Mouse (Mus musculus): ENCODE data around the gene Rab43. TPM values are rescaled to one million over a fixed set of nuclear protein-coding genes. Genes with fewer than 3 reads are reported as not detected.

Rab43 gene
- polyA plus RNA-seq, 1 experiment, result 1.6 TPM

GRCm38 (mm10) chr6:87807735-87808440 is 4.1 kb downstream of the Rab43 start:
- Histone ChIP-seq H3K4me1 (ENCODE audit: control insufficient read depth, insufficient read depth, low read length) (no peaks in the 10 kb centered on the region), H3K9me3 (replicated peaks; ENCODE audit: control insufficient read depth, insufficient read depth, low read length, poor library complexity, severe bottlenecking) (no peaks in the 10 kb centered on the region), H3K9ac (ENCODE audit: low read depth, poor library complexity, severe bottlenecking) (no peak overlapping the region), H3K36me3 (ENCODE audit: control insufficient read depth, insufficient read depth, low read length, poor library complexity, severe bottlenecking) (no peaks in the 10 kb centered on the region), H3K27ac (ENCODE audit: insufficient read depth, low read length) (no peak overlapping the region), H3K4me3 (ENCODE audit: low read depth, low read length) (no peak overlapping the region), H3K27me3 (ENCODE audit: control insufficient read depth, insufficient read depth, low read length, poor library complexity, severe bottlenecking) (no peaks in the 10 kb centered on the region)
- TF ChIP-seq POLR2A (IDR thresholded peaks at IDR 0.05; ENCODE audit: insufficient read depth, low read length) (no peak), EP300 (IDR thresholded peaks at IDR 0.05; ENCODE audit: insufficient read depth, low read depth, low read length) (no peak), CTCF (IDR thresholded peaks at IDR 0.05; ENCODE audit: low read depth, low read length) (no peak)

GRCm38 (mm10) chr6:87806857-87807256 is 5.1 kb downstream of the Rab43 start:
- no peak overlapping the region for H3K9ac ChIP-seq (ENCODE audit: low read depth, poor library complexity, severe bottlenecking)
- H3K4me3 ChIP-seq (ENCODE audit: low read depth, low read length), result no peak overlapping the region
- H3K4me1 ChIP-seq (ENCODE audit: control insufficient read depth, insufficient read depth, low read length), result no peaks in the 10 kb centered on the region
- TF ChIP-seq EP300 (IDR thresholded peaks at IDR 0.05; ENCODE audit: insufficient read depth, low read depth, low read length) (no peak), CTCF (IDR thresholded peaks at IDR 0.05; ENCODE audit: low read depth, low read length) (no peak), POLR2A (IDR thresholded peaks at IDR 0.05; ENCODE audit: insufficient read depth, low read length) (no peak)
- no peaks in the 10 kb centered on the region for H3K9me3 ChIP-seq (replicated peaks; ENCODE audit: control insufficient read depth, insufficient read depth, low read length, poor library complexity, severe bottlenecking)
- H3K27ac ChIP-seq (ENCODE audit: insufficient read depth, low read length), result no peak overlapping the region
- H3K27me3 ChIP-seq (ENCODE audit: control insufficient read depth, insufficient read depth, low read length, poor library complexity, severe bottlenecking), result no peaks in the 10 kb centered on the region
- H3K36me3 ChIP-seq (ENCODE audit: control insufficient read depth, insufficient read depth, low read length, poor library complexity, severe bottlenecking), result no peaks in the 10 kb centered on the region

GRCm38 (mm10) chr6:87806028-87806427 is 5.9 kb downstream of the Rab43 start:
- no peak overlapping the region for H3K9ac ChIP-seq (ENCODE audit: low read depth, poor library complexity, severe bottlenecking)
- H3K4me1 ChIP-seq (ENCODE audit: control insufficient read depth, insufficient read depth, low read length), result no peaks in the 10 kb centered on the region
- TF ChIP-seq POLR2A (IDR thresholded peaks at IDR 0.05; ENCODE audit: insufficient read depth, low read length) (no peak), EP300 (IDR thresholded peaks at IDR 0.05; ENCODE audit: insufficient read depth, low read depth, low read length) (no peak), CTCF (IDR thresholded peaks at IDR 0.05; ENCODE audit: low read depth, low read length) (no peak)
- no peaks in the 10 kb centered on the region for H3K9me3 ChIP-seq (replicated peaks; ENCODE audit: control insufficient read depth, insufficient read depth, low read length, poor library complexity, severe bottlenecking)
- H3K27me3 ChIP-seq (ENCODE audit: control insufficient read depth, insufficient read depth, low read length, poor library complexity, severe bottlenecking), result no peaks in the 10 kb centered on the region
- no peaks in the 10 kb centered on the region for H3K36me3 ChIP-seq (ENCODE audit: control insufficient read depth, insufficient read depth, low read length, poor library complexity, severe bottlenecking)
- no peak overlapping the region for H3K27ac ChIP-seq (ENCODE audit: insufficient read depth, low read length)
- H3K4me3 ChIP-seq (ENCODE audit: low read depth, low read length), result no peak overlapping the region

- Histone ChIP-seq H3K4me3 (ENCODE audit: low read depth, low read length) (no peak overlapping the region), H3K27ac (ENCODE audit: insufficient read depth, low read length) (no peak overlapping the region), H3K9me3 (replicated peaks; ENCODE audit: control insufficient read depth, insufficient read depth, low read length, poor library complexity, severe bottlenecking) (no peaks in the 10 kb centered on the region), H3K27me3 (ENCODE audit: control insufficient read depth, insufficient read depth, low read length, poor library complexity, severe bottlenecking) (no peaks in the 10 kb centered on the region), H3K9ac (ENCODE audit: low read depth, poor library complexity, severe bottlenecking) (no peak overlapping the region), H3K36me3 (ENCODE audit: control insufficient read depth, insufficient read depth, low read length, poor library complexity, severe bottlenecking) (no peaks in the 10 kb centered on the region), H3K4me1 (ENCODE audit: control insufficient read depth, insufficient read depth, low read length) (no peaks in the 10 kb centered on the region)
- TF ChIP-seq CTCF (IDR thresholded peaks at IDR 0.05; ENCODE audit: low read depth, low read length), result no peak
- TF ChIP-seq POLR2A (IDR thresholded peaks at IDR 0.05; ENCODE audit: insufficient read depth, low read length), result no peak
- TF ChIP-seq EP300 (IDR thresholded peaks at IDR 0.05; ENCODE audit: insufficient read depth, low read depth, low read length), result no peak
Observed at GRCm38 (mm10) chr6:87805448-87805847, 6.5 kb downstream of the Rab43 start.

- Histone ChIP-seq H3K4me3 (ENCODE audit: low read depth, low read length) (no peak overlapping the region), H3K27ac (ENCODE audit: insufficient read depth, low read length) (no peak overlapping the region), H3K36me3 (ENCODE audit: control insufficient read depth, insufficient read depth, low read length, poor library complexity, severe bottlenecking) (no peaks in the 10 kb centered on the region), H3K4me1 (ENCODE audit: control insufficient read depth, insufficient read depth, low read length) (no peaks in the 10 kb centered on the region), H3K27me3 (ENCODE audit: control insufficient read depth, insufficient read depth, low read length, poor library complexity, severe bottlenecking) (no peaks in the 10 kb centered on the region), H3K9ac (ENCODE audit: low read depth, poor library complexity, severe bottlenecking) (no peak overlapping the region), H3K9me3 (replicated peaks; ENCODE audit: control insufficient read depth, insufficient read depth, low read length, poor library complexity, severe bottlenecking) (no peaks in the 10 kb centered on the region)
- no peak for TF ChIP-seq CTCF (IDR thresholded peaks at IDR 0.05; ENCODE audit: low read depth, low read length)
- no peak for TF ChIP-seq EP300 (IDR thresholded peaks at IDR 0.05; ENCODE audit: insufficient read depth, low read depth, low read length)
- TF ChIP-seq POLR2A (IDR thresholded peaks at IDR 0.05; ENCODE audit: insufficient read depth, low read length), result no peak
Observed at GRCm38 (mm10) chr6:87804886-87805285, 7.1 kb downstream of the Rab43 start.

GRCm38 (mm10) chr6:87804036-87804435 is 7.9 kb downstream of the Rab43 start:
- no peaks in the 10 kb centered on the region for H3K27me3 ChIP-seq (ENCODE audit: control insufficient read depth, insufficient read depth, low read length, poor library complexity, severe bottlenecking)
- no peaks in the 10 kb centered on the region for H3K9me3 ChIP-seq (replicated peaks; ENCODE audit: control insufficient read depth, insufficient read depth, low read length, poor library complexity, severe bottlenecking)
- H3K27ac ChIP-seq (ENCODE audit: insufficient read depth, low read length), result no peak overlapping the region
- H3K4me3 ChIP-seq (ENCODE audit: low read depth, low read length), result no peak overlapping the region
- TF ChIP-seq POLR2A (IDR thresholded peaks at IDR 0.05; ENCODE audit: insufficient read depth, low read length) (no peak), CTCF (IDR thresholded peaks at IDR 0.05; ENCODE audit: low read depth, low read length) (no peak), EP300 (IDR thresholded peaks at IDR 0.05; ENCODE audit: insufficient read depth, low read depth, low read length) (no peak)
- no peak overlapping the region for H3K9ac ChIP-seq (ENCODE audit: low read depth, poor library complexity, severe bottlenecking)
- no peaks in the 10 kb centered on the region for H3K4me1 ChIP-seq (ENCODE audit: control insufficient read depth, insufficient read depth, low read length)
- no peaks in the 10 kb centered on the region for H3K36me3 ChIP-seq (ENCODE audit: control insufficient read depth, insufficient read depth, low read length, poor library complexity, severe bottlenecking)

Data from ES-Bruce4 (cell line).